Mouse (Mus musculus) stomach, postnatal 0 days (tissue): ENCODE results near the gene Gm11938.

ENCODE experiments used
- CTCF ChIP-seq: IDR thresholded peaks from 2 replicates; pipeline ENCODE4 v1.5.1; 2016; ENCODE audit warnings: antibody characterized with exemption, low read depth, mild to moderate bottlenecking, moderate library complexity
- EP300 ChIP-seq: optimal IDR thresholded peaks from 2 replicates; pipeline ENCODE3; 2016; ENCODE audit warnings: antibody characterized with exemption

DNA sequence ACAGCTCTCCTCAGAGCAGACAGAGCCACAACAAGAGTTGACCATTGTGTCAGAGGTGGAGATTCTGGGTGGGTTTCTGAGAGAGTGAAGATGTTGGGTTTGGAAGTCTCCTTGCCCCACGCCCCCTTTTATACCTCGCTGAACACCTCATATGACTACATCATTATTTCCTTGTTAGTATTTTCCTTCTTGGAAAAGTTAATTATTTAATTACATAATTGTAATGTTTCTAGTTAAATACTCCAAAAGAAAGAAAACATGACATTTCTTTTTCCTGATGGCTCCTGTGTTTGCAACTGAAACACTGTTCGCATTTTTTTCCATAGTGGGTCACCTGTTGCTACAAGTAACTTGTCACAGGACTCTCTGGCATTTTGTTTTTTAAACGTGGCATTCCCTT lies 25.0 kb upstream of the Gm11938 start, which contains the start of gene Krtap4-1:
- no peak for TF ChIP-seq CTCF
- TF ChIP-seq EP300 = no peak
